Mouse (Mus musculus) urinary bladder, postnatal 14 days (tissue): ENCODE measurements around the gene Mms19.

Experiments used
- DNase-seq: peaks from one replicate; pipeline ENCODE4 v3.0.0; 2021; ENCODE audit warnings: low spot score

Mms19 gene

GRCm38 (mm10) chr19:41998770-41999548, 18.0 kb upstream of the Mms19 start:
- no peak for DNase-seq

- DNase-seq, result no peak
Observed at GRCm38 (mm10) chr19:41997090-41997489, 16.1 kb upstream of the Mms19 start.

GRCm38 (mm10) chr19:41995483-41995882, 14.5 kb upstream of the Mms19 start:
- DNase-seq, result no peak

- DNase-seq, result peak; percentile 63
Observed at GRCm38 (mm10) chr19:41994023-41994422, 13.1 kb upstream of the Mms19 start.

GRCm38 (mm10) chr19:41993484-41993883, 12.5 kb upstream of the Mms19 start:
- DNase-seq, result peak; percentile 88

- DNase-seq, result no peak
Observed at GRCm38 (mm10) chr19:41992971-41993370, 12.0 kb upstream of the Mms19 start.

- no peak for DNase-seq
Observed at GRCm38 (mm10) chr19:41991926-41992477, 11.0 kb upstream of the Mms19 start.

GRCm38 (mm10) chr19:41989810-41990209, 8.9 kb upstream of the Mms19 start:
- DNase-seq, result no peak

GRCm38 (mm10) chr19:41987206-41987605, 6.2 kb upstream of the Mms19 start:
- DNase-seq, result no peak

- DNase-seq, result no peak
Observed at GRCm38 (mm10) chr19:41985994-41986393, 5.0 kb upstream of the Mms19 start.

- no peak for DNase-seq
Observed at GRCm38 (mm10) chr19:41982791-41983150, 1.8 kb upstream of the Mms19 start.

- peak; percentile 56 for DNase-seq
Observed at GRCm38 (mm10) chr19:41981931-41982790, 1.2 kb upstream of the Mms19 start.

- no peak for DNase-seq
Observed at GRCm38 (mm10) chr19:41981595-41981927, 604 bp upstream of the Mms19 start, which contains the start of gene Ubtd1. Ubtd1 (plus strand) TSS chr19:41981763.

- peak; percentile 28 for DNase-seq
Observed at GRCm38 (mm10) chr19:41980422-41980818, 537 bp downstream of the Mms19 start.

- DNase-seq, result no peak
Observed at GRCm38 (mm10) chr19:41973891-41974794, 6.8 kb downstream of the Mms19 start.

- no peak for DNase-seq
Observed at GRCm38 (mm10) chr19:41969618-41970017, 11.3 kb downstream of the Mms19 start.

GRCm38 (mm10) chr19:41953574-41953973, 27.4 kb downstream of the Mms19 start:
- DNase-seq, result no peak

- DNase-seq, result no peak
Observed at GRCm38 (mm10) chr19:41952287-41952686, 28.7 kb downstream of the Mms19 start.

GRCm38 (mm10) chr19:41943841-41944240, 37.1 kb downstream of the Mms19 start:
- DNase-seq, result no peak

- DNase-seq, result no peak
Observed at GRCm38 (mm10) chr19:41938539-41938938, 42.4 kb downstream of the Mms19 start.

- DNase-seq, result no peak
Observed at GRCm38 (mm10) chr19:41935921-41936320, 45.0 kb downstream of the Mms19 start.

- no peak for DNase-seq
Observed at GRCm38 (mm10) chr19:41934124-41934523, 46.8 kb downstream of the Mms19 start.
